Mouse (Mus musculus) heart, adult 2 months (tissue): Measurements from ENCODE around the gene Dcxr. TPM values are rescaled to one million over a fixed set of nuclear protein-coding genes. Genes with fewer than 3 reads are reported as not detected.

Source experiments
- DNase-seq, 2 experiments: peaks; one replicate each; pipeline ENCODE4 v3.0.0; 2021
- H3K27ac ChIP-seq: fragments of 200-600 bp; 2 replicates; pipeline ENCODE4 v1.8.1; 2022
- H3K27me3 ChIP-seq: fragments of 200-500 bp; 2 replicates; pipeline ENCODE4 v1.6.1; 2012; ENCODE audit warnings: mild to moderate bottlenecking, low read length, inconsistent platforms, mixed read lengths; ENCODE audit not compliant: control insufficient read depth, insufficient read depth
- H3K36me3 ChIP-seq: fragments of 200-500 bp; 2 replicates; pipeline ENCODE4 v1.6.1; 2012; ENCODE audit warnings: low read length, inconsistent platforms; ENCODE audit not compliant: control insufficient read depth, insufficient read depth
- H3K4me1 ChIP-seq: fragments of 200-500 bp; 2 replicates; pipeline ENCODE4 v1.6.1; 2011; ENCODE audit warnings: low read length; ENCODE audit not compliant: control insufficient read depth, insufficient read depth
- H3K4me3 ChIP-seq: fragments of 200-600 bp; 2 replicates; pipeline ENCODE4 v1.8.1; 2022
- H3K79me2 ChIP-seq: fragments of 200-500 bp; replicated peaks from 2 replicates; pipeline ENCODE4 v1.6.1; 2012; ENCODE audit warnings: mild to moderate bottlenecking, inconsistent platforms, low read length, moderate library complexity, mixed read lengths; ENCODE audit not compliant: control insufficient read depth, insufficient read depth
- H3K9ac ChIP-seq: fragments of 200-500 bp; 2 replicates; pipeline ENCODE4 v1.6.1; 2012; ENCODE audit warnings: low read depth, mild to moderate bottlenecking, control low read depth, inconsistent platforms, low read length, mixed read lengths
- CTCF ChIP-seq: fragments of 200-600 bp; IDR thresholded peaks from 2 replicates; pipeline ENCODE4 v1.8.1; 2022; ENCODE audit warnings: antibody characterized with exemption, mild to moderate bottlenecking, moderate library complexity
- EP300 ChIP-seq: fragments of 200-500 bp; IDR thresholded peaks from 2 replicates; pipeline ENCODE4 v1.6.1; 2011; ENCODE audit warnings: low read depth, low read length, control low read depth; ENCODE audit not compliant: insufficient read depth
- POLR2A ChIP-seq: fragments of 200-500 bp; IDR thresholded peaks from 2 replicates; pipeline ENCODE4 v1.6.1; 2011; ENCODE audit warnings: mild to moderate bottlenecking, low read depth, low read length, control low read depth; ENCODE audit not compliant: insufficient read depth
- WGBS: fragments of 180-500 bp; shearing (Covaris S2); methylation state at CpG from one replicate; pipeline ENCODE4 v1.1.7; 2018; 5-methylcytosine and 5-hydroxymethylcytosine counted together
- intact Hi-C: fragments of 180-260 bp; cut with DNase I; formaldehyde crosslinking; loops from one replicate; pipeline ENCODE4 v1.15.1; 2025
- polyA plus RNA-seq: library from polyadenylated mRNA; depleted of rRNA; stranded (reverse); fragments of >200 nt; gene quantifications from 2 replicates; pipeline ENCODE4 v1.2.3, GENCODE M21; 2012
- total RNA-seq, 2 experiments: library from RNA; stranded (reverse); gene quantifications; 2 replicates each; pipeline ENCODE4 v1.2.3; 2021

Gene Dcxr
- total and polyA plus RNA-seq, 3 experiments = 12.1 to 35.5 (median 12.9) TPM

GRCm38 (mm10) chr11:120723509-120723908 lies 3.6 kb downstream of the Dcxr start:
- Histone ChIP-seq H3K36me3 (no peaks in the 10 kb centered on the region), H3K4me1 (peaks cover 3% of the 10 kb centered on the region), H3K27me3 (0 out of 2 replicates have a peak, but pooled peaks cover 1% of the 10 kb centered on the region), H3K79me2 (no peaks in the 10 kb centered on the region), H3K9ac (no peak overlapping the region), H3K27ac (no peak overlapping the region), H3K4me3 (no peak overlapping the region)
- DNase-seq = no peak
- intact Hi-C loops = loop anchor here (10.0 kb wide), 1 partner anchor 321 kb away; no protein-coding TSS in a partner anchor
- TF ChIP-seq CTCF = no peak
- TF ChIP-seq EP300 = no peak
- no peak for TF ChIP-seq POLR2A
- WGBS = 94% methylated on average over 7 of the region's 7 CpGs

DNA sequence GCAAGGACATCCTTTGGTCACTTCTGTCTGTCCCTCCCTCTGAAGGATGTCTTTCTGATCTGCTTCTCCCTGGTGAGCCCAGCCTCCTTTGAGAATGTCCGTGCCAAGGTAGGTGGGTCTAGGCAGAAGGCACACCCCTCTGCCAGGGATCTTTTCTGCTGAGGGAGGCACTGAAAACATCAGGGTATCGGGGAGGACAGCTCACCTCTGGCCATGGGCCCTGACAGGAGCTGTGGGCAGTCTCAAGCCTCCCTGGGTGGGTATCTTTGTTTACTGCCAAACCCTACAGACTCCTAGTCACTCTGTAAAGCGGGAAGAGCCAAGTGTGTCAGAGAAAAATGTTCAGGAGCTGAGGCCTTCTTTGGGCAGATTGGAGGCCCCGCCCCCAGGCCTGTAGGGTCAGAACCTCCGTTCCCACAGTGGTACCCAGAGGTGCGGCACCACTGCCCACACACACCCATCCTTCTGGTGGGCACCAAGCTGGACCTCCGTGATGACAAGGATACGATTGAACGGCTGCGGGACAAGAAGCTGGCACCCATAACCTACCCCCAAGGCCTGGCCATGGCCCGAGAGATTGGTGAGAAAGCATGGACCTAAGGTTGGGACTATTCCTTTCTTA lies 4.2 kb downstream of the Dcxr start:
- H3K4me3 ChIP-seq = no peak overlapping the region
- H3K9ac ChIP-seq = no peak overlapping the region
- no peak for DNase-seq
- H3K27me3 ChIP-seq = 0 out of 2 replicates have a peak, but pooled peaks cover 1% of the 10 kb centered on the region
- no peaks in the 10 kb centered on the region for H3K79me2 ChIP-seq
- H3K36me3 ChIP-seq = no peaks in the 10 kb centered on the region
- no peak overlapping the region for H3K27ac ChIP-seq
- intact Hi-C loops = loop anchor here (10.0 kb wide), 1 partner anchor 322 kb away; no protein-coding TSS in a partner anchor
- 91% methylated on average over 11 of the region's 11 CpGs for WGBS
- TF ChIP-seq POLR2A (0 out of 2 replicates have a peak, but pooled peaks have one; percentile 5), CTCF (no peak)
- H3K4me1 ChIP-seq = peaks cover 3% of the 10 kb centered on the region

DNA sequence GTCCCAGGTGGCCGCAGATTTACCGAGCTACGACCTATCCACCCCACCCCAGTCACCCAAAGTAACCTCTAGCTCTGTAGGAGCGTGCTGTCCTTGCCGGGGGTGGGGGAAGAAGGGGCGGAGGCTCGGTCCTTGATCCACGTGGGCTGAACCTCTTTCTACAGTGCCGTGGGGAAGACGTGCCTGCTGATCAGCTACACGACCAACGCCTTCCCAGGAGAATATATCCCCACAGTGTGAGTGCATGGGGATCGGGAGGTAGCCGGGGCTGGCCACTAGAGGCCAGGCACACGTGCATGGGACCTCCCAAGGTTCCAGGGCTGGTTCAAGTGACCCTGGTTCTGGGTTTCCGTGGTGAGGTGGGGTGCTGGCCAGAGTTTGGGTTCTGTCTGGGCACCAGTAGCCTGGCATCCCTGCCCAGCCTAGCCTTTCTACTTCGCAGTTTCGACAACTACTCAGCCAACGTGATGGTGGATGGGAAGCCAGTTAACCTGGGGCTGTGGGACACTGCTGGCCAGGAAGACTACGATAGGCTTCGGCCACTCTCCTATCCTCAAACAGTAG lies 4.9 kb downstream of the Dcxr start:
- 22% methylated on average over 21 of the region's 21 CpGs for WGBS
- Histone ChIP-seq H3K36me3 (no peaks in the 10 kb centered on the region), H3K27ac (no peak overlapping the region), H3K4me3 (peak overlapping the region; percentile 58), H3K27me3 (0 out of 2 replicates have a peak, but pooled peaks cover 1% of the 10 kb centered on the region), H3K9ac (peak overlapping the region; percentile 81), H3K79me2 (no peaks in the 10 kb centered on the region), H3K4me1 (peaks cover 3% of the 10 kb centered on the region)
- TF ChIP-seq CTCF = no peak
- intact Hi-C loops = loop anchor here (10.0 kb wide), 1 partner anchor 323 kb away; no protein-coding TSS in a partner anchor
- DNase-seq = no peak

GRCm38 (mm10) chr11:120721124-120722066 lies 5.7 kb downstream of the Dcxr start, which contains the start of gene Rac3:
Gene Rac3 (plus strand): TSS chr11:120721470.
- H3K79me2 ChIP-seq = no peaks in the 10 kb centered on the region
- H3K9ac ChIP-seq = peak within 1 kb of the TSS; percentile 81
- 0 out of 2 replicates have a peak, but pooled peaks cover 1% of the 10 kb centered on the region for H3K27me3 ChIP-seq
- no peak for TF ChIP-seq CTCF
- no peak for TF ChIP-seq POLR2A
- no peak for TF ChIP-seq EP300
- peaks cover 2% of the 10 kb centered on the region; the same call in 1 of the 2 replicates for H3K4me1 ChIP-seq
- no peaks in the 10 kb centered on the region for H3K36me3 ChIP-seq
- peak within 1 kb of the TSS; percentile 58 for H3K4me3 ChIP-seq
- H3K27ac ChIP-seq = no peak within 1 kb of the TSS
- WGBS = 1% methylated on average over 84 of the region's 90 CpGs
- intact Hi-C loops = loop anchor here (2.0 to 10.0 kb wide), 2 partner anchors 29 to 323 kb away; no protein-coding TSS in a partner anchor
- peak; percentile 74 to 81 for DNase-seq

GRCm38 (mm10) chr11:120720450-120720849 lies 6.6 kb downstream of the Dcxr start:
- no peak overlapping the region for H3K27ac ChIP-seq
- H3K9ac ChIP-seq = peak overlapping the region; percentile 81; the same call in 1 of the 2 replicates
- peak; percentile 94 for TF ChIP-seq EP300
- TF ChIP-seq CTCF = peak; percentile 88
- TF ChIP-seq POLR2A = no peak
- no peaks in the 10 kb centered on the region for H3K79me2 ChIP-seq
- H3K36me3 ChIP-seq = no peaks in the 10 kb centered on the region
- H3K4me3 ChIP-seq = peak overlapping the region; percentile 58
- 0 out of 2 replicates have a peak, but pooled peaks cover 1% of the 10 kb centered on the region for H3K27me3 ChIP-seq
- intact Hi-C loops = loop anchor here (1.0 to 10.0 kb wide), 5 partner anchors 30 to 324 kb away; no protein-coding TSS in a partner anchor
- 16% methylated on average over 17 of the region's 17 CpGs for WGBS
- peaks cover 2% of the 10 kb centered on the region; the same call in 1 of the 2 replicates for H3K4me1 ChIP-seq
- DNase-seq = peak; percentile 87 to 91
